Mouse (Mus musculus): ENCODE measurements around the gene Gm20219.

Gm20219 gene

DNA sequence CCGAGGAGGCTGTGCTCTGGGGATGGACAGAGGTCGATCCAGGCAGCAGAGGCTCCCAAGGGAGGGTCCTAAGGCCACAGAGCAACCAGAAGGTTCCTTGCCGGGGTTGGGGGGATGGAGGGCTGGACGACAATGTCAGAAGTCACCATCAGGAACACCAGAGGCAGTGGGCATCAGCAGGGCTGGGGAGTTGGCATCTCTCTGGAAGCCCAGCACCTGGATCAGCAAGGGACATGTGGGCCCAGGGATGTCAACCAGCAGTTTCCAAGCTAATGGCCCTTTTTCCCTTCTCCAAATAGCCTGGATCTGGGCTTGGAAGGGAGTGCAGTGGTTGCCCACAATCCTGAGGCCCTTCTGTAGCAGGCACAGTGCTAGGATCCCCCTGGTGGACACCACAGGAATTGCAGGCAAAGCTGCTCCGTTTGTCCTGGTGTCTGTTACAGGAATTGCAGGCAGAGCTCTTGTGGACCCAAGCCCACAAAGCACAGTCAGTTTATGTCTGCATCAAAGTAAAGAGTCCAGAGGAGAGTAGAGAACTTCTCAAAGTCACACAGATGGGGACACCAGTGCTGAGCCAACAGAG is 1.3 kb downstream of the Gm20219 start:
- DNase-seq: peak; percentile 93

DNA sequence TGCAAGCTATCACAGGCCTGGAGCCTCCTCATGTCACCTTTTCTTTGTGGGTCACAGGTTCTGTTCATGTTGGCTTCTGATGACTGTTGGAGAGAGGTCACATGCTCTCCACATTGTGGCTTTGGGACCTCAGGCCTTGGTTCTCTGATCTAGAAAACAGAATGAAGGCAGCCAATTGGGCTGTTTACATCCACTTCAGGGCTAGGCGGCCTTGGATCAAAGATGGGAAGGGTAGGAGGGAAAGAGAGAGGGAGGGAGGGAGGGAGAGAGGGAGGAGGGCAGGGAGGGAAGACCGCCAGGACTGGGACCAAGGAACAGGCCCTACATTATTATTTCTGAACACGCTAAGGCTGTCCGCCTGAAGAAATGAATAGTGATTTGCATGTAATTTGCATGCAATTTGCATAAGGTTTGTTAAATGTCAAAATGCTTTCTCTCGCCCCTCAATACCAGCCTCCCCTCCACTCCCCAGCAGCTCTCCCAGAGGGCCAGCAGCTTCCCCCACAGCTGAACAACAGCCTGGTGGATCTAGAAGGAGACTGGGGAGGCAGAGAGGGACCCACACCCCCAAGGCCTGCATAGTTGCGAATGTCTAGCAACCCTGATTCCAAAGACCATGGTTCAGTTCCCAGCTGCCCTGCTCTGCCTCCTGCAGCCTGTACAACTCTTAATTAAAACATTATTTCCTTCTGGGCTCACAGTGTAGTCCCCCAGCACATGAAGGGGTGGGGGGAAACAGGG is 2.2 kb downstream of the Gm20219 start:
- DNase-seq: peak; percentile 73

DNA sequence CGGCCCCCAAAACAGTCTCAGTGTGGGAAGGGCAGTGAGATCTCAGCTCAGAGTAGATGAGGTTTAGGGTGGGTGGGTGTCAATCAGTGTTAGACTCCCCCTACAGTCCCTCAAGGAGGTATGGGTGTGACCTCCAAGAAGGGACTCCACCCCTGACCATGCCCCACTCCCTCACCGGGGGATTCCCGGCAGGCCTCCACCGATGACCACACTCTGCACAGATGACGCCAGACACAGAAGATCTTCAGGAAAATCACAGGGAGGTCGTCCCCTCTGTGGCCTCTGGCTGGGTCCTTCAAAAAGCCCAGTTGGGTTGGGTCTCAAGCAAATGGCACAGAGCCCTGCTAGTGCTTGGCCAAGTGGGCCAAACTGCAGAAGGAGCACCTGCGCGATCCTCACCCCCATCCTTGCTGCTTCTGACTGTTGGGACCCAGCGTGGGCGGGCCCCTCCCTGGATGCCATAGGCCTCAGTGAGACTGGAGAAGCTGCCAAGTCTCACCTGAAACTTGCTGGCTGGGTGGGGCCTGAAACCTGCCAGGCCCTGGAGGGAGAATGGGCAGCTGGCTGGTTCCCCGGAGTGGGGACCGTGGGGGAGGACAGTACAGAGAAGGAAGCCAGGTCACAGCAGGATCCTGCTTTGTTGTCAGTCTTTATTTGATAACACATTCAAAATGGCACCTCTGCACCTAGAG is 3.3 kb downstream of the Gm20219 start:
- DNase-seq: peak; percentile 83

DNA sequence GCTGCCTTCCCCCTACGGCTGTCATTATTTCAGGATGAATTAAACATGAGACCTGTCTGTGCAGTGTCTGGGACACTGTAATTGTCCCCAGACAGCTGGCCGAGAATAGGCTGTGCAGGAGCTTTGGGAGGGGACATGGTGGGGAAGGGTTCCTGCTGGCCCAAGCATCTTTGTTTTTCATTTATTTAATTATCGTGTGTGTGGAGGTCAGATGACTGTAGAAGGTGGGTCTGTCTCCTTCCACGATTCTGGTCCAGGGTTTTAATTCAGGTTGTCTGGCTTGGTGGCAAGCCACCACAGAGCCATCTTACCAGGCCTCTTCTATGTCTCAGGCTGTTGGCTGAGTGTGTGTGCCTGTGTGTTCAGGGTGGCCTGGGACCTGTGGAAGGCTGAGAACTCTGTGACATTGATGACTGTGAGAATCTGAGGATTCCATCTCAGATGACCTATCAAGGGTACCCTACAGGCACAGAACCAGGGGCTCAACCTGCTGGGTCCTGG is 5.5 kb downstream of the Gm20219 start:
- DNase-seq: peak; percentile 77

DNA sequence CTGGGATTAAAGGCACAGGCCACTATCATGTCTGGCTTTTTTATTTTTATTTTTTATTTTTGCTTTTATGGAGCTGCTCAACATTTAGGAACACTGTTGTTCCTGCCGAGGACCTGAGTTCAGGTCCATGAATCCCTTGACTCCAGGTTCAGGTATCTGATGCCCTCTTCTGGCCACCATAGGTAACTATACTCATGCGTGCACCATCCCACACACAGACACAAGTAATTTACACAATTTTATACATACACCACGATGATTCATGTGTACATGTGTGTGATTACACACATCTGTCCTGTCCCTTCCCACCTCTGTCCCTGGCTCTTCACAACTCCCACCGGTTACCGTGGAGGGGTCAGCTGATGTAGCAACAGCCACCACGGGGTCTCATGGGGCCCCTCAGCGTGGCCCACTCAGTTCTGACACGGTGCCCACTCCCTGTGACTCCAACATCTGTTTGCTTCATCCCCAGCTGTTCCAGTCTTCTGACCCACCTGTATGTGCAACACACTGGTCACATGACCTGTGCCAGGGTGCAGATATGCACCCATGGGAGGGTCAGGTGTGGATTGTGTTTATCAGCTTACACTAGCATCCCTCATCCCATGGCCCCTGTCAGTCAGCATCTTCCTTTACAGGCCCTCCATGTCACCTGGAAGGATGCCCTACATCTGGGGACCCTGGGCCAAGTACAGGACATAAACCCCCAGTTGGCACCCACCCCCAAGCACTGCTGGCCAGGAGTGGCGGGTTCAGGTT is 6.2 kb downstream of the Gm20219 start:
- peak; percentile 84 for DNase-seq

- DNase-seq: peak; percentile 93
These were observed 6.9 kb downstream of the Gm20219 start for GRCm38 (mm10) chr17:56547116-56547845.

DNA sequence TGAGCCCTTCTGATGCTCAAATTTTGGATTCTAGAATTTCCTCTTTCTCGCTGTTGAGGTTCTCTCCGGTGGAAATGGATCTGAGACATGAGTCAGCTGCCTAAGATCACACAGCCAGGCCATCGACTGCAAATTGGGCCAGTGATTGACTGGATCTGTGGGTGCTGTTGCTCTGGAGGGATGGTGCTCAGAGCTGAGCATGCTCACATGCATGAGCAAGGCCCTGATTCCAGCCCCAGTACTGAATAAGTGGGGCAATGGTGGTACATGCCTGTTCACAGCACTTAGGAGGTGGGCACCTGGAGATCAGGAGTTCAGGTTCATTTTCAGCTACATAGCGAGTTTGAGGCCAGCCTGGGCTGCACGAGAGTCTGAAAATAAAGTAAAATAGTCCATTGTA is 7.6 kb downstream of the Gm20219 start:
- DNase-seq: peak; percentile 68

GRCm38 (mm10) chr17:56545945-56546344 is 8.2 kb downstream of the Gm20219 start:
- peak; percentile 36 for DNase-seq

DNA sequence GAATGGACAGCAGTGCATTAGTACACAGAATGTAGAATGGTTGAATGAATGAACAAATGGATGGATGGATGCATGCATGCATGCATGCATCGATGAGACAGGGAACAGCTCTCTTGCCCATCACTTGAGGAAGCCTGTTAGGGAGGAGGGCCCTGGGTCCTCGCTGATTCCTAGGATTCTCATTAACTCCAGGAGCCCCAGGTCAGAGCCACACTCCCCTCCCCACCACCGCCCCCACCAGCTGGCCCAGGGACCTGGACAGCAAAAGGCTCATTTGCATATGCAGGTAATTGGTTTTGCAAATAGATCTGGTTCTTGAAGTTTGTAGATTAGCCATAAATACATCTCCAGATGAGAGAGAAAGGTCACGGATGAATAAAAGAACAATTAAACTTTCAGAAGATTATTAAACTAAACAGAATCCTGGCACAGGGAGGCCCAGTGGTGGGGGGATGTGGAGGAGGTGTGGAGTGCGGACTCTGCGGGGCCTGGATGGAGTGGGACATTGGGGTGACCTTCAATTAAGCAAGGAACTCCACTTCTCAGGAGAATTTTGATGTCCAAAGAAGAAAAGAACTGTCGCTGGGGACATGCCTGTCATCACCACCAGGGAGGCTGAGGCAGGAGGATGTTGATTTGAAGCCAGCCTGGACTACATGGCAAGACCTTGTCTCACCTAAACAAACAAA is 9.3 kb downstream of the Gm20219 start:
- peak; percentile 74 for DNase-seq

DNA sequence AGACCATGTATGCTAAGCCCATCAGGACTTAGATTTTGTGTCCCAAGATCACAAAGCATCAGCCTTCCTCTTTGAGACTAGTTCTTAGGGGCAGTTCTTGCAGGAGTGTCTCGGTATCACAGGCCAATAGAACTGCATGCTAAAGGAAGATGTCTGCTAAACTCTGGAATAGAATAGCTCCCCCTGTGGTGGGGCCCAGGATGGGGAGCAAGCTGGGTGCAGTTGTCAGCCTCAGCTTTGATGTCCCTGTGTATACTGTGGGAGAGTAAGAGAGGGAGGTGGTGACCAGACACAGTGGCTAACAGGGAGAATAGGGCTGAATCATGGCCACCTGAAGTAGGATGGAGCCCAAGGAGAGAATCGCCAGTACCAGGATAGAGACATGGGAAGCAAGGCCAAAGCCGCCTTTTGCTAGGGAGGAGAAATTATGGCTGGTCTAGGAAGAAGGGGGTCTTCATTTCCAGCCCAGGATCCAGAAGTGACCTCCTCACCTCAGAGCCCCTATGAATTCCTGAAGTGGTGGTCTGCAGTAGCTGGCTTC is 10.4 kb downstream of the Gm20219 start:
- peak; percentile 70 for DNase-seq

DNA sequence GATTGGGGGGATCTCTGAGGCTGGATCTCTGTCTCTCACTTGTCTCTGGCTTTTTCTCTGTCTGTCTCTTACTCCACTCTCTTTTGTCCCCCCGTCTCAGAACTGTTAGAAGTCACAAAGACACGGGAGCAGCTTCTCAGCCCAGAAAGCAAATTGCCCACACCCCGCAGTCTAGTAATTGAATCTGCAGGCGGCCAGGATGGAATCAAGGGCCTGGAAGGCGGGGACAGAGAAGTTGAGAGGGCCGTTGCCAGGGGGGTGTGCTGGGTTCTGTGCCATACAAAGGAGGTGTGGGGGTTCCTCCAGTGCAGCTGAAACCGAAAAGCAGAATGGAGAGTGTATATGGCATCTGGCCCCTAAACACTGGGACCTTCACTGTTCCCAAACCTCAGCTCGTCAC is 11.5 kb downstream of the Gm20219 start:
- DNase-seq: no peak

GRCm38 (mm10) chr17:56540562-56540975 is 13.6 kb downstream of the Gm20219 start:
- DNase-seq: no peak

GRCm38 (mm10) chr17:56537912-56538311 is 16.3 kb downstream of the Gm20219 start:
- DNase-seq: no peak

DNA sequence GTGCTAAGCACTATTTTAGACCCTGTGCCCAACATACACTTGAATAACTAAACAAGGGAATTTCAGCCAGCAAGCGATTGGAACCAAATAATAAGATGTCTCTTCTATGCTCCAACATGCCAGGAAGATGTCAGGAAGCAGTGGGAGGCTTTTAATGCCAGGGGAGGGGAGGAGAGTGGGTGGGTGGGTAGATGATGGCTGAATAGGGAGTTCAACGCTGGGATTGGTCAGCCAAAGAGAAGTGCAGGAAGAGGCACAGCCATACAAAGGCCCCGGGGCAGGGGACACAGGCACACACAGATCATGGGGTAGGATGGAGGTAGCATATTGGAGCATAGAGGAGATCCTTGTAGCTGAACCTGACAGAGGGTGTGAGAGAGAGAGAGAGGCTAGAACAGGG is 17.3 kb downstream of the Gm20219 start:
- no peak for DNase-seq

GRCm38 (mm10) chr17:56536192-56536591 is 18.0 kb downstream of the Gm20219 start:
- DNase-seq: no peak

GRCm38 (mm10) chr17:56524943-56525342 is 29.2 kb downstream of the Gm20219 start:
- peak; percentile 5 for DNase-seq

DNA sequence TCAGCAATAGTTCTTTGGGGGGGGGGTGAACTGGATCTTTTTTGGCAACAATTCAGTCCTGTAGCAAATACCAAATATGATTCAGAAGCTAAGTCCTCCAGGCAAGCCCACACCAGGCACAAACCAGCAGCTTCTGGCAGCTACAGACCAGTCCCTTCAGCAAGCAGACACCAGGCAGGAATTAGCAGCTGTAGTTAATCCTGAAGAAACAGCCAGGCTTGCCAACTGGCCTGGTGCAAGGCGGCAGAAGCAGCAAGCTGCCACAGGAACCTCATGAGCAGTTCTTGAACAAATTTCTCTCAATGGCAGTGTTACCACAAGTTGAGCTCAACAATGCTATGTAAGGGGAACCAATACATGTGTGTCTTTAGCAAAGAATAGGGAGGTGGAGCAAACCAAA is 31.4 kb downstream of the Gm20219 start:
- peak; percentile 46 for DNase-seq

DNA sequence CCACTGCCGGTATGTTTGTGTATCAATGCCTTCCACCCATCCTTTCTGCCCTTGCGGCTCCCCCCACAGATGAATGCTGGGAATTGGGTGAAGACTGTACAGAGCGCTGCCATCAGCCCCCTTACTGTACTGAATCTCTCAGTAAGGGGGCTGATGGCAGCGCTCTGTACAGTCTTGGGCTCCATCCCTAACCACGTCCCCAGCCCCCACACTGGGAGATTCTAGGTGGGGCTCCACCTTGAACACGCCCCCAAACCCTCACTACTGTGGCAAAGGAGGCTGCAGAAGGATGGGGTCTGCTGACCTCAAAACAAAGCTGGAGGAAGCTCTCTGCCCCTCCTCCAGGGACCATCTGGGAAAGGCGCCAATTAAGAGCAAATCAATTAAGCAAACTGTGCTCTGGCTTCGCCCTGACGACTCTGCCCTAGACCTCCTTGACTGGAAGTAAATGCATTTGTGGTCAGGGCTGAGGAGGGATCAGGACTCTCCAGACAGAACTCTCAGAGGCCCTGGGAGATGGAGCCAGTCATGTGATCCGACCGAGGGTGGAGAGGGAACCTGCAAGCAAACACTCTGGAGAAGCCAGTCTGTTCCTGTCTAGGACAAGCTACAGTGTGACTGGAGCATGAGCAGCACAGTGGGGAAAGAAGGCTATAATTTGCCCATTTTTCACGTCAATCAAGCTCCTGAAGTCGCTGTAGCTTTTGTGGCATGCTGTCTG is 38.3 kb downstream of the Gm20219 start:
- DNase-seq: peak; percentile 85

DNA sequence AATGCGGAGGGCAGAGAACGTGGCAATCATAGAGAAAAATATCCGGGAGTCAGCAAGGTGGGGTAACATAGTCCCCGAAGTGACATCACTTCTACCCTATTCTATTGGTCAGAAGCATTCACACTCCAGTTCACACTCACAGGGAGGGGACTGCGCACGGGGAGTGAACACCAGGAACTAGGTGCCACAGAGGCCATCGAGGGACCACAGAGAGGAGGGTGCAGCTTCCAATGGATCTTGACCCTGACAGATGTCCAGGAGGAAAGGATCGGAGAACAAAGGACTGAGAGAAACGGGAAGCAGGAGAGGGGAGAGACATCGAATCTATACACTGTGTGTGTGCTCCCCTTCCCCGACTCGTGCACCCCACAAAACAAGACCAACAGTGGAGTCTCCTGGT is 39.3 kb downstream of the Gm20219 start:
- DNase-seq: peak; percentile 72

DNA sequence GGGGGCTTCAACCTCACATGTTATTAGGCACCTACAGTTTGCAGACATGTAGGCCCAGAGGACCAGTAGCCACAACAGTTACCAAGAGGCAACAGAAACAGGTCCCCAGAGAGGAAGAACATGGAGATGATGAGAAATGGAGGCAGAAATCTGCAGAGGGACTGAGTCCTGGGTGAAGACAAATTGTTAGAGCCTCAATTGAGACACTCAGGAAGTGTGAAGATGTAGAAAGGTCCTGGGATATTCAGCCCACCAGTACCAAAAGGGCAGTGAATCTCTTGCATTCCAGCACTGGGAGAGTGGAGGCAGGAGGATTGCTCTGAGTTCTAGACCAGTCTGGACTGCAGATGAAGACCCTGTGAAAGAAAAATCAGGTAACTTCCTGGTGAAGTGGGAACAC is 39.9 kb downstream of the Gm20219 start:
- DNase-seq: peak; percentile 68

- DNase-seq: peak; percentile 90
These were observed 41.9 kb downstream of the Gm20219 start, which contains the start of gene Znrf4 for GRCm38 (mm10) chr17:56512310-56512709. Znrf4 (minus strand) TSS chr17:56512431.

Data from heart, adult 11 months (tissue).